Mouse (Mus musculus): ENCODE measurements at regions not wholly inside any gene's neighbourhood (a gene's known extent, or its start where the extent isn't known, plus 50 kb on each side); places are given as distances from the start of the nearest gene placed in this dataset.

GRCm38 (mm10) chr16:50766055-50766770, 175.3 kb upstream of the Ccdc54 start:
- no peak for DNase-seq

GRCm38 (mm10) chr16:50762096-50762495, 171.1 kb upstream of the Ccdc54 start:
- DNase-seq, result no peak

GRCm38 (mm10) chr16:50759979-50760378, 169.0 kb upstream of the Ccdc54 start:
- DNase-seq, result no peak

GRCm38 (mm10) chr16:50756696-50757095, 165.7 kb upstream of the Ccdc54 start:
- no peak for DNase-seq

GRCm38 (mm10) chr16:50753612-50754389, 162.8 kb upstream of the Ccdc54 start:
- no peak for DNase-seq

- no peak for DNase-seq
These were observed 162.1 kb upstream of the Ccdc54 start for GRCm38 (mm10) chr16:50753046-50753445.

GRCm38 (mm10) chr16:50752277-50752600, 161.3 kb upstream of the Ccdc54 start:
- DNase-seq, result no peak

- no peak for DNase-seq
These were observed 160.7 kb upstream of the Ccdc54 start for GRCm38 (mm10) chr16:50751495-50752276.

- DNase-seq, result no peak
These were observed 156.7 kb upstream of the Ccdc54 start for GRCm38 (mm10) chr16:50747698-50748097.

- no peak for DNase-seq
These were observed 154.8 kb upstream of the Ccdc54 start for GRCm38 (mm10) chr16:50745723-50746122.

- peak; percentile 31 for DNase-seq
These were observed 146.5 kb upstream of the Ccdc54 start for GRCm38 (mm10) chr16:50737396-50737843.

- DNase-seq, result peak; percentile 83
These were observed 145.4 kb upstream of the Ccdc54 start for GRCm38 (mm10) chr16:50736151-50737047.

GRCm38 (mm10) chr16:50733359-50733758, 142.4 kb upstream of the Ccdc54 start:
- DNase-seq, result no peak

- peak; percentile 82 for DNase-seq
These were observed 141.4 kb upstream of the Ccdc54 start for GRCm38 (mm10) chr16:50732082-50733006.

- DNase-seq, result no peak
These were observed 138.4 kb upstream of the Ccdc54 start for GRCm38 (mm10) chr16:50729341-50729740.

- DNase-seq, result no peak
These were observed 132.2 kb upstream of the Ccdc54 start for GRCm38 (mm10) chr16:50723144-50723543.

- DNase-seq, result peak; percentile 61
These were observed 126.5 kb upstream of the Ccdc54 start for GRCm38 (mm10) chr16:50717306-50718017.

GRCm38 (mm10) chr16:50709727-50710126, 118.8 kb upstream of the Ccdc54 start:
- DNase-seq, result no peak

GRCm38 (mm10) chr16:50707906-50708305, 117.0 kb upstream of the Ccdc54 start:
- DNase-seq, result no peak

- no peak for DNase-seq
These were observed 115.0 kb upstream of the Ccdc54 start for GRCm38 (mm10) chr16:50705921-50706320.

Data from cerebellum, adult 9-11 months (tissue).